Mouse (Mus musculus) forebrain, embryonic 16.5 days (tissue): ENCODE measurements around the gene Gap43. TPM values are rescaled to one million over a fixed set of nuclear protein-coding genes. Genes with fewer than 3 reads are reported as not detected.

Experiments used
- ATAC-seq: fragments of 200-750 bp; cut with Nextera tagmentation; 2 replicates; pipeline ENCODE4 v1.8.0; 2017; ENCODE audit warnings: mild to moderate bottlenecking, moderate library complexity
- H3K27ac ChIP-seq: fragments of 300-500 bp; sonication (generic); 2 replicates; pipeline ENCODE4 v1.5.1; 2014; ENCODE audit warnings: low read length, control low read depth
- H3K27me3 ChIP-seq: fragments of 300-500 bp; sonication (generic); replicated peaks from 2 replicates; pipeline ENCODE4 v1.6.1; 2014; ENCODE audit warnings: low read length; ENCODE audit not compliant: control insufficient read depth, insufficient read depth
- H3K36me3 ChIP-seq: fragments of 300-500 bp; sonication (generic); 2 replicates; pipeline ENCODE4 v1.6.1; 2014; ENCODE audit not compliant: control insufficient read depth, insufficient read depth
- H3K4me1 ChIP-seq: fragments of 300-500 bp; sonication (generic); replicated peaks from 2 replicates; pipeline ENCODE4 v1.6.1; 2014; ENCODE audit warnings: low read length; ENCODE audit not compliant: control insufficient read depth, insufficient read depth
- H3K4me2 ChIP-seq: fragments of 300-500 bp; sonication (generic); 2 replicates; pipeline ENCODE4 v1.6.1; 2014; ENCODE audit warnings: mild to moderate bottlenecking, low read length, control low read depth
- H3K4me3 ChIP-seq: fragments of 300-500 bp; sonication (generic); replicated peaks from 2 replicates; pipeline ENCODE4 v1.5.1; 2014; ENCODE audit warnings: mild to moderate bottlenecking, low read length, control low read depth
- H3K9ac ChIP-seq: fragments of 300-500 bp; sonication (generic); replicated peaks from 2 replicates; pipeline ENCODE4 v1.6.1; 2014; ENCODE audit warnings: low read depth, low read length, control low read depth
- H3K9me3 ChIP-seq: fragments of 300-500 bp; sonication (generic); 2 replicates; pipeline ENCODE4 v1.6.1; 2016; ENCODE audit warnings: low read length; ENCODE audit not compliant: control insufficient read depth
- WGBS: fragments of 180-500 bp; shearing (Covaris S2); extraction: QIAGEN DNeasy Blood & Tissue Kit; methylation state at CpG from one replicate; pipeline ENCODE4 v1.1.7; 2014; 5-methylcytosine and 5-hydroxymethylcytosine counted together
- polyA plus RNA-seq: library from polyadenylated mRNA; unstranded; fragments of >200 nt; fragmentation: Nextera tagmentation; extraction: Ambion mirVana; gene quantifications from 2 replicates; pipeline ENCODE4 v1.2.1, GENCODE M21; 2015

Gap43 gene
- polyA plus RNA-seq, 1 experiment from 2014 or later: 966 TPM

DNA sequence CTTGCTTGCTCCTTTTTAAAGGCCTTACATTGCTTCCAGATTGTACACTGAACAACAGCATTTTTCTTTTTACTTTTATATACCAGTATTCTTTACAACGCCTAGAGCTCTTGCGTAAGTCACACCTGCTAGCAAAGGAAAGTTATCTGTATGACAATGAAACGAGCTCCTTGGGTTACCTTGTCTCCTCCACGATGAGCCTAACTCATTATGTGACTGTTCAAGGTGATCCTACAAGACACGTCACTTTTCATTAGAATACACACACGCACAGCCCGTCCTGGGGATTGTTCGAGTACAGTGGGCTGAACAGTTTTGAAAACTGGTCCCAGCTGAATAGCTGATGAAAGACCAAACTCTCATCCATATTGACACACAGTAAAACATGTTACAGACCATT lies 63.2 kb downstream of the Gap43 start:
- H3K4me3 ChIP-seq: no peak overlapping the region
- 71% methylated on average over 8 of the region's 8 CpGs for WGBS
- H3K4me2 ChIP-seq: no peak overlapping the region
- H3K27me3 ChIP-seq: no peaks in the 10 kb centered on the region
- H3K9ac ChIP-seq: peak overlapping the region; percentile 13; the same call in 1 of the 2 replicates
- H3K9me3 ChIP-seq: no peaks in the 10 kb centered on the region
- no peaks in the 10 kb centered on the region for H3K36me3 ChIP-seq
- ATAC-seq: no peak
- peaks cover 23% of the 10 kb centered on the region for H3K4me1 ChIP-seq
- no peak overlapping the region for H3K27ac ChIP-seq

DNA sequence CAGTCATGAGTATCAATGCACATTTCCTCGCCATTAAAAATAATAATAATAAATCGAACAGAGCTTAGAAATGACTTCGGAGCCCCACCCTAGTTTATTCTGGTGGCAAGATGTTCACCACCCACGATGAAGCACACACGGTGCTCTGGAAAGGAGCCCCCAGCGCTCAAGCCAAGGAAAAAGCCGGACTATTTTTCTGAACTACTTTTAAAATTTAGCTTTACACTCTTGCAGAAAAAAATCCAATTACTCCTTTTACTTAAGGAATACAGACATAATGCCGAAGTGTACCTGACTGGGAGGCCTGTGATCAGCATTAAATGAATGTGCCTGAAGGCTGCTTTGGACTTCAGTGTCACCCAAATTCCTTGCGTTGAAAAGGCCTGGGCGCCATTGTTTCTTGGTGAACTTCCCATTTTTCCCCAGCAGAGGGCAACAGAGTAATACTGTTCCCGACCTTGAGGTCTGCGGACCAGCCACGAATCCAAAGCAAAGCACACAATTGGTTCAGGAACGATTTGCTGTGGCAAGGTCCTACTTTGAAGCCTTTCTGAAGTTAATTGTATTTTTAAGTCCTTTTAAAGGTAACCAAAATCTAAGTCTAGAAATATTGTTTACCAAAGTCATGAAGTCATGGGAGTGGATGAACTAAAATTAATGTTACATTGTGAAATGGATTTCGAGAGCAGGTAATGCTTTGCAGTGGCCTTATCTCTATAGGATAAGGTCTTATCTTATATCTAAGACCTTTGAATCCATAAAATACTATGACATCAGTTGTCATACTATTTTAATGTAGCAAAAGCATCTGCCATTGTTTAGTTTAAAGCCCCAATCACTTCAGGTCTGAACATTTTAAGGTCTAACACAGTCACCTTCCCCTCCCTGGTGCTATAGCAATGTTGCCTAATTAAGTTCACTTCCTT lies 64.0 kb downstream of the Gap43 start:
- H3K27me3 ChIP-seq: no peaks in the 10 kb centered on the region
- peak overlapping the region; percentile 44 for H3K9ac ChIP-seq
- H3K4me1 ChIP-seq: peaks cover 23% of the 10 kb centered on the region
- H3K4me2 ChIP-seq: peak overlapping the region; percentile 53
- H3K4me3 ChIP-seq: peak overlapping the region; percentile 33
- H3K36me3 ChIP-seq: no peaks in the 10 kb centered on the region
- WGBS: 20% methylated on average over 15 of the region's 15 CpGs
- no peaks in the 10 kb centered on the region for H3K9me3 ChIP-seq
- peak overlapping the region; percentile 80 for H3K27ac ChIP-seq
- ATAC-seq: peak; percentile 61

DNA sequence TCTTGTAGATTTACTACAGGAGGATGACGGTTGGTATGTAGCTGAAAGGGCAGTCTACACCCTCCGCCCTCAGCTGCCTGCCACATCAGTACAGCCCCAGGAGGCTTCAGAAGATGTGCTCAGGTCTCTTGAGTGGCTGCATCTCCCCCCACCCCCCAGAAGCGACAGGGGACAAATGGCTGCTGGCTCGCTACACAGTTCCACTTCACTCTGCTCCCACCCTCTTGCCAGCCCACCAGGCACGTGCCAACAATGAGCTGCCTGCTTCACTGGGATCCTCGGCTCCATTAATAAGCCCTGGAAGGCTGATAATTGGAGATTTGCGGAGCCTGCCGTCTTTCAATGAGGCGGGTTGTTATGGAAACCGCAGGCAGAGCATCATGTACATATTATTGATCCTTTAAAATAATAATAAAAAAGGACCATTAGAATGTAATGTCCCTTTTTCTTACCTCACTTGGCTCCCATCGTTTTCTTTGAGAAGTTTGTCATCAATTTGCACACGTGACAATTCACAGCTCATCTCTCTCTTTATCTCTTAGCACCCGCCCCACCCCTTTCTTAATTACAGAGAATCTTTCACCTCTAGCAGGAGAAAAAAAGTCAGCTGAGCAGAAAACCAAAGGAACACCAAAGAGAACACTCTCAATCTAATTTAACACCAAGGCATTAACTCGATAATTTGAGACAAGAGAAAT lies 64.8 kb downstream of the Gap43 start:
- Histone ChIP-seq H3K4me2 (peak overlapping the region; percentile 53), H3K4me3 (peak overlapping the region; percentile 33), H3K4me1 (peaks cover 23% of the 10 kb centered on the region), H3K36me3 (no peaks in the 10 kb centered on the region), H3K27ac (peak overlapping the region; percentile 80), H3K9me3 (no peaks in the 10 kb centered on the region), H3K27me3 (no peaks in the 10 kb centered on the region), H3K9ac (peak overlapping the region; percentile 44)
- WGBS: 7% methylated on average over 14 of the region's 14 CpGs
- peak; percentile 92 for ATAC-seq

DNA sequence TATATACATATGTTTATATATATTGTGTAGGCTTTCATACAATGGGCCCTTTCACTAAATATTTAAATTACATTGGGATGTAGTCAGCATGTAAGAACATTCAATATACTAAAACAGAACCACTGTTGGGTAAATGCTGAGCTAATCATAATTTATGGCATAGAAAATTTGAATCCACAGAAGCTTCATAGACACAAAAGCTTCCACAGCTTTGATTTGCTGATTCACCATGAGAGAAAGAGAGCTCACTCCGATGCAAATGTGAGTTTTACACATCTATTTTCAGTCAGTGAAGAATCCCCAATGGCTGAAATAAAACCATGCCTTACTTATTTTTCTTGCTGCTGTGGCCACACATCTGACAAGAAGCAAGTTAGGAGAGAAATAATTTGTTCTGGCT lies 69.2 kb downstream of the Gap43 start:
- Histone ChIP-seq H3K9me3 (no peaks in the 10 kb centered on the region), H3K4me1 (peaks cover 35% of the 10 kb centered on the region), H3K4me2 (no peak overlapping the region), H3K4me3 (no peak overlapping the region), H3K27me3 (no peaks in the 10 kb centered on the region), H3K36me3 (no peaks in the 10 kb centered on the region), H3K9ac (no peak overlapping the region), H3K27ac (no peak overlapping the region)
- ATAC-seq: no peak
- 76% methylated on average over 1 of the region's 1 CpGs for WGBS

DNA sequence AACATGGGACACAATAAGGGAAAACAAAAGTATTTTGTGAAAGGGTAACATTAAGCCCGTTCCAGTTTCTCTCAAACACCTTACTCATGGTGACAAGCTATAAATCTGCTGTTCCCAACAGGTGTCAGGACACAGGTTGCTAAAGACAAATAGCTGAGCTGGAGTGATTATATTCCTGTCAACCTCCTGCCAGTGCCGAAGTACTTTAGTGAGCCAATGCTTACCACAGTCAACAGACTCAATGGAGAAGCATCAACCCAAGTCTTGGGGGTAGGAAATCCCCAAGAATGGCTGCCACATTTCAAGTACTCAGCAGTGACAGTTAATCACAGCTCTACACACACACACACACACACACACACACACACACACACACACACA lies 70.9 kb downstream of the Gap43 start:
- Histone ChIP-seq H3K27ac (peak overlapping the region; percentile 80), H3K4me3 (no peak overlapping the region), H3K9me3 (no peaks in the 10 kb centered on the region), H3K9ac (no peak overlapping the region), H3K4me1 (peaks cover 22% of the 10 kb centered on the region), H3K27me3 (no peaks in the 10 kb centered on the region), H3K36me3 (no peaks in the 10 kb centered on the region), H3K4me2 (peak overlapping the region; percentile 4; the same call in 1 of the 2 replicates)
- peak; percentile 36; the same call in 1 of the 2 replicates for ATAC-seq
- 21% methylated on average over 2 of the region's 2 CpGs for WGBS

DNA sequence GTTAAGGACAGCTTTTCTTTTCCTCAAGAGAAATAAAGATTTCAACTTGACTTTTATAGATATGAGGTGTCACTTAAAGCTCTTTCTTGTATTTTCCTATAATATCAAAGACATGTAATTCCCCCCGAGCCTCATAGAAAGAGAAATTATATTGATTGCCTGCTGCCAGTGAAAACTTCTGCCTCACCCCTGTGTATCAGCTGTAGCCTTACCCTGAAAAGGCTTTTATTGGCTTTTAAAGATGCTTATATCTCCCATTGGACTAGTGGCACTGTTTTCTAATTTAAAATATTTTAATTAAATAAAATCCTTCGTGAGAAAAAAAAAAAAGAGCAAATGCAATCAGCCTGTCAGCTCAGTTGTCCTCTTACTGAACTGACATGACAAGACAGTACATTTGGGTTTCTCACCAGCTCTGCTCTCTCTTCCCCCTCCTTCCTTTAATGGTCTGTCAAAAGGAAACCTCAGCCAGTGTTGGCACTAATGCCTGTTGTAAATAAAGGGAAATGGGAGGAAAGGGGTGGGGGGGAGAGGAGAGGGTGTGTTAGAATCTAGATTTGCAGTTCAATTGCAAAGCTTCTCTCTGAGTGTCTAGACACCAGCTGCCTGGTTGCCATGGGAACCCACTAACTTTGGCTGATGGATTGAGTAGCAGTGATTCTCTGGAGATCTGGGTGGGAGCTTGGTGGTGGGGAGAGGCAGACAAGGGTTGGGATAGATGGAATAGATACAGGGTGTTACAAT lies 71.4 kb downstream of the Gap43 start:
- peak; percentile 97 for ATAC-seq
- peak overlapping the region; percentile 80 for H3K27ac ChIP-seq
- 17% methylated on average over 2 of the region's 2 CpGs for WGBS
- H3K27me3 ChIP-seq: no peaks in the 10 kb centered on the region
- H3K4me1 ChIP-seq: peaks cover 18% of the 10 kb centered on the region
- no peaks in the 10 kb centered on the region for H3K9me3 ChIP-seq
- no peaks in the 10 kb centered on the region for H3K36me3 ChIP-seq
- no peak overlapping the region for H3K4me3 ChIP-seq
- H3K9ac ChIP-seq: no peak overlapping the region
- H3K4me2 ChIP-seq: peak overlapping the region; percentile 4

DNA sequence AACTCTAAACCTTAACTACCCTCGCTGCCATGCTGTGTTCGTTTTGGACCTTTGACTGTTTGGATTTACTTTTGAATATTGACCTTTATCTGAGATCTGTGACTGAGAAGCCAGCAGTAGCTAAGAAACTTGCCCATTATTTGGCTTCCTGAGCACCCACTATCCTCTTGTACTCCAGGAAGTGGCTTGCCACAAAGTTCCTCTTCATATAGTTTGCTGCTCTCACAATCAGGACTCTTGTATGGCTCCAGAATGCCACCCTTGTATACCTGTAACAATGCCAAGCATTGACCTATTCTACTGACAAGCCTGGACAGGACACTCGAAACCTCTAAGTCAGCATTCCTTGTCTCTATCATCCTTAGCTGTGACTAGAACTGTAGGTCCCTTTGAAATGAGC lies 75.3 kb downstream of the Gap43 start:
- Histone ChIP-seq H3K27me3 (no peaks in the 10 kb centered on the region), H3K9me3 (no peaks in the 10 kb centered on the region), H3K9ac (no peak overlapping the region), H3K27ac (no peak overlapping the region), H3K4me3 (no peak overlapping the region), H3K4me2 (no peak overlapping the region), H3K36me3 (no peaks in the 10 kb centered on the region), H3K4me1 (peaks cover 17% of the 10 kb centered on the region)
- ATAC-seq: no peak
- 82% methylated on average over 3 of the region's 3 CpGs for WGBS

DNA sequence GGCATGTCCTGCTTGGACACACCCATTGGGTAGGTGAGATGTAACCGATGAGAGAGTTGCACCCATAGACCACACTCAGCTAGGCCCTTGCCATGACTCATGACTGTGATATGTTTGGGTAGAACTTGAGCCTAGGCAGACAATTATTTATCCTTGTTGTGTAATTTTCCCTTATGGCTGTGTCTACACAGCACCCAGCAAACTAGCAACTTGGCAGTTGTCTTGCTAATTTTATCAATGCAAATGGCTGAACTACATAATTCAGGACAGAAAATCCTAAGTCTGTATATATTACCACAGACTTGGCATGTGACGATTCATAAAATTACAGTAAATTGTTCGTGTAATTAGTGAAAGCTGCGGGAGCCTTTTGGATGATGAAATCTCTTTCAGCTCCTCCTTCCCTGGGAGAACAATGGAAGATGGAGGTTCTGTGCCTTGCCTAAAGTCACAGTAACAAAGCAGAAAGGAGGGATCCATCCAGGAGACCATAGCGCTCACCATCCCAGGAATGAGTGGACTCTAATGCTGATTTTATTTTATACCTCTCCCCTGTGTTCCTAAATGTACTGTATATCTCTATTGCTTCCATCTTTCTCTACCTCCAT lies 77.4 kb downstream of the Gap43 start:
- H3K27me3 ChIP-seq: no peaks in the 10 kb centered on the region
- no peak overlapping the region for H3K9ac ChIP-seq
- no peak overlapping the region for H3K4me2 ChIP-seq
- WGBS: 66% methylated on average over 5 of the region's 5 CpGs
- no peaks in the 10 kb centered on the region for H3K9me3 ChIP-seq
- H3K36me3 ChIP-seq: no peaks in the 10 kb centered on the region
- H3K4me3 ChIP-seq: no peak overlapping the region
- no peaks in the 10 kb centered on the region for H3K4me1 ChIP-seq
- H3K27ac ChIP-seq: no peak overlapping the region
- ATAC-seq: peak; percentile 74
